Mouse (Mus musculus) gastrocnemius, postnatal 36 days (tissue): ENCODE measurements around the gene Ppp1r35. TPM values are rescaled to one million over a fixed set of nuclear protein-coding genes. Genes with fewer than 3 reads are reported as not detected.
A peak's percentile ranks its signal among the peaks of the same experiment; 100 is the strongest.

Experiments
- DNase-seq, 2 experiments: peaks; one replicate each; pipeline ENCODE4 v3.0.0; 2022
- intact Hi-C: fragments of 180-260 bp; cut with DNase I; formaldehyde crosslinking; loops from one replicate; pipeline ENCODE4 v1.15.1; 2025
- total RNA-seq, 2 experiments: library from RNA; stranded (reverse); gene quantifications; 2 replicates each; pipeline ENCODE4 v1.2.3; 2021

The Ppp1r35 gene
- total RNA-seq, 2 experiments from 2014 or later, result 5.6 to 7.9 TPM

- intact Hi-C loops, result loop anchor here (5.0 kb wide), 2 partner anchors 244 to 434 kb away; partner anchors contain the start of genes Epo and Gnb2
- DNase-seq, result no peak
Measured at GRCm38 (mm10) chr5:137776408-137776918, 2.2 kb upstream of the Ppp1r35 start.

GRCm38 (mm10) chr5:137777267-137777845 is 1.3 kb upstream of the Ppp1r35 start:
- intact Hi-C loops, result loop anchor here (5.0 kb wide), 2 partner anchors 245 to 435 kb away; partner anchors contain the start of genes Epo and Gnb2
- DNase-seq, result no peak

GRCm38 (mm10) chr5:137779053-137779933 is 644 bp downstream of the Ppp1r35 start:
- intact Hi-C loops, result loop anchor here (5.0 kb wide), 2 partner anchors 247 to 437 kb away; partner anchors contain the start of genes Epo and Gnb2
- no peak for DNase-seq

GRCm38 (mm10) chr5:137781661-137782060 is 3.0 kb downstream of the Ppp1r35 start:
- intact Hi-C loops, result no loop called here
- DNase-seq, result no peak

GRCm38 (mm10) chr5:137782776-137783522 is 4.3 kb downstream of the Ppp1r35 start:
- intact Hi-C loops, result no loop called here
- no peak for DNase-seq

- intact Hi-C loops, result no loop called here
- DNase-seq, result no peak
Measured at GRCm38 (mm10) chr5:137783901-137784540, 5.4 kb downstream of the Ppp1r35 start.

- intact Hi-C loops, result no loop called here
- DNase-seq, result no peak
Measured at GRCm38 (mm10) chr5:137784546-137784945, 5.9 kb downstream of the Ppp1r35 start.

- intact Hi-C loops, result no loop called here
Measured at GRCm38 (mm10) chr5:137785164-137786031, 6.7 kb downstream of the Ppp1r35 start.

GRCm38 (mm10) chr5:137786109-137786942 is 7.7 kb downstream of the Ppp1r35 start:
- DNase-seq, result peak; percentile 97 to 98
- intact Hi-C loops, result no loop called here

More at GRCm38 (mm10) chr5:137785164-137786031, 6.7 kb downstream of the Ppp1r35 start:
- peak in 1 of 2 experiments; percentile 30 for DNase-seq

GRCm38 (mm10) chr5:137787151-137787928 is 8.7 kb downstream of the Ppp1r35 start, which contains the start of the genes Mepce and Zcwpw1:
Mepce (minus strand) TSS chr5:137787655.
Zcwpw1 (plus strand) TSS chr5:137787798.
- peak; percentile 92 to 97 for DNase-seq
- intact Hi-C loops, result no loop called here

- DNase-seq, result peak in 1 of 2 experiments; percentile 6
- intact Hi-C loops, result no loop called here
Measured at GRCm38 (mm10) chr5:137788171-137788570, 9.5 kb downstream of the Ppp1r35 start.

GRCm38 (mm10) chr5:137788946-137789531 is 10.4 kb downstream of the Ppp1r35 start:
- DNase-seq, result no peak
- intact Hi-C loops, result no loop called here

- intact Hi-C loops, result no loop called here
- DNase-seq, result no peak
Measured at GRCm38 (mm10) chr5:137791553-137791952, 12.9 kb downstream of the Ppp1r35 start.

GRCm38 (mm10) chr5:137796606-137797005 is 18.0 kb downstream of the Ppp1r35 start:
- no peak for DNase-seq
- intact Hi-C loops, result no loop called here

- intact Hi-C loops, result no loop called here
- no peak for DNase-seq
Measured at GRCm38 (mm10) chr5:137800917-137801316, 22.3 kb downstream of the Ppp1r35 start.

- intact Hi-C loops, result no loop called here
- no peak for DNase-seq
Measured at GRCm38 (mm10) chr5:137806158-137806557, 27.5 kb downstream of the Ppp1r35 start.

GRCm38 (mm10) chr5:137808316-137808715 is 29.7 kb downstream of the Ppp1r35 start:
- DNase-seq, result no peak
- intact Hi-C loops, result no loop called here
